Mouse (Mus musculus) layer of hippocampus, adult 2 months (tissue): ENCODE results near the gene Naa50. TPM values are rescaled to one million over a fixed set of nuclear protein-coding genes. Genes with fewer than 3 reads are reported as not detected.

Experiments used
- DNase-seq, 2 experiments: peaks; one replicate each; pipeline ENCODE4 v3.0.0; 2022; ENCODE audit warnings: low spot score in 2 of 2
- H3K27ac ChIP-seq: fragments of 200-600 bp; 2 replicates; pipeline ENCODE4 v1.8.1; 2022
- H3K4me3 ChIP-seq: fragments of 200-600 bp; 2 replicates; pipeline ENCODE4 v1.8.1; 2022; ENCODE audit warnings: mild to moderate bottlenecking
- CTCF ChIP-seq: fragments of 200-600 bp; conservative IDR thresholded peaks from 2 replicates; pipeline ENCODE4 v1.8.1; 2022; ENCODE audit warnings: antibody characterized with exemption, mild to moderate bottlenecking, moderate library complexity
- total RNA-seq, 2 experiments: library from RNA; stranded (reverse); gene quantifications; 2 replicates each; pipeline ENCODE4 v1.2.3; 2021

Naa50 gene
- total RNA-seq, 2 experiments from 2014 or later: 59.2 to 61.1 TPM

- DNase-seq: no peak
- peak; percentile 20; the same call in 1 of the 2 replicates for TF ChIP-seq CTCF
- Histone ChIP-seq H3K27ac (no peak overlapping the region), H3K4me3 (no peak overlapping the region)
These were observed 49.1 kb downstream of the Naa50 start for GRCm38 (mm10) chr16:44188766-44189165.

GRCm38 (mm10) chr16:44190032-44190431 is 50.4 kb downstream of the Naa50 start:
- no peak for DNase-seq
- no peak for TF ChIP-seq CTCF
- no peak overlapping the region for H3K4me3 ChIP-seq

GRCm38 (mm10) chr16:44190968-44191367 is 51.3 kb downstream of the Naa50 start:
- TF ChIP-seq CTCF: no peak
- Histone ChIP-seq H3K27ac (no peak overlapping the region), H3K4me3 (no peak overlapping the region)
- DNase-seq: no peak

More at GRCm38 (mm10) chr16:44190032-44190431, 50.4 kb downstream of the Naa50 start:
- no peak overlapping the region for H3K27ac ChIP-seq

GRCm38 (mm10) chr16:44199066-44199703 is 59.6 kb downstream of the Naa50 start:
- no peak for TF ChIP-seq CTCF
- no peak for DNase-seq
- no peak overlapping the region for H3K27ac ChIP-seq
- H3K4me3 ChIP-seq: no peak overlapping the region

- DNase-seq: no peak
- TF ChIP-seq CTCF: no peak
- H3K27ac ChIP-seq: peak overlapping the region; percentile 39; the same call in 1 of the 2 replicates
- no peak overlapping the region for H3K4me3 ChIP-seq
These were observed 60.5 kb downstream of the Naa50 start for GRCm38 (mm10) chr16:44200146-44200545.

GRCm38 (mm10) chr16:44204331-44204730 is 64.7 kb downstream of the Naa50 start:
- DNase-seq: peak; percentile 71 to 74

GRCm38 (mm10) chr16:44205973-44206372 is 66.3 kb downstream of the Naa50 start:
- Histone ChIP-seq H3K27ac (no peak overlapping the region), H3K4me3 (no peak overlapping the region)
- DNase-seq: no peak
- TF ChIP-seq CTCF: no peak

More at GRCm38 (mm10) chr16:44204331-44204730, 64.7 kb downstream of the Naa50 start:
- no peak for TF ChIP-seq CTCF
- Histone ChIP-seq H3K4me3 (no peak overlapping the region), H3K27ac (peak overlapping the region; percentile 77; the same call in 1 of the 2 replicates)

- peak in 1 of 2 experiments; percentile 4 for DNase-seq
- TF ChIP-seq CTCF: 0 out of 2 replicates have a peak, but pooled peaks have one; percentile 11
- no peak overlapping the region for H3K4me3 ChIP-seq
- H3K27ac ChIP-seq: no peak overlapping the region
These were observed 70.8 kb downstream of the Naa50 start for GRCm38 (mm10) chr16:44210156-44211053.

- Histone ChIP-seq H3K4me3 (no peak overlapping the region), H3K27ac (no peak overlapping the region)
- DNase-seq: no peak
- no peak for TF ChIP-seq CTCF
These were observed 71.4 kb downstream of the Naa50 start for GRCm38 (mm10) chr16:44211054-44211414.

- no peak for TF ChIP-seq CTCF
- DNase-seq: no peak
- Histone ChIP-seq H3K27ac (no peak overlapping the region), H3K4me3 (no peak overlapping the region)
These were observed 73.1 kb downstream of the Naa50 start for GRCm38 (mm10) chr16:44212703-44213102.

Other genes with a start within 250 kb of the Naa50 start
- gene Qtrt2, start 213.0 kb upstream of the Naa50 start, total RNA-seq: 10 to 100 TPM; 38.8 to 40.7 TPM
- gene Zdhhc23, start 160.0 kb upstream of the Naa50 start, total RNA-seq: 10 to 100 TPM; 43.4 to 49.1 TPM
- 1 to 10 TPM; 4.6 to 5.1 TPM for gene Gramd1c, start 76.5 kb upstream of the Naa50 start, total RNA-seq
- gene Atp6v1a, start 125 bp upstream of the Naa50 start, total RNA-seq: 100 to 1,000 TPM; 535 to 581 TPM
- gene Usf3, start 33.4 kb downstream of the Naa50 start, total RNA-seq: 10 to 100 TPM; 41.4 to 43.0 TPM
- gene Sidt1, start 193.4 kb downstream of the Naa50 start, total RNA-seq: 10 to 100 TPM; 43.5 to 45.0 TPM
- 10 to 100 TPM; 20.6 to 23.3 TPM for gene Spice1, start 207.3 kb downstream of the Naa50 start, total RNA-seq